Mouse (Mus musculus): ENCODE results near the gene Zfp553. TPM values are rescaled to one million over a fixed set of nuclear protein-coding genes. Genes with fewer than 3 reads are reported as not detected.
A peak's percentile ranks its signal among the peaks of the same experiment; 100 is the strongest.

Gene Zfp553
- polyA plus RNA-seq, 1 experiment from 2014 or later, result 41.8 TPM

- peaks cover 2% of the 10 kb centered on the region; the same call in 1 of the 2 replicates for H3K36me3 ChIP-seq (ENCODE audit: control insufficient read depth, insufficient read depth, low read length)
- ATAC-seq (replicated peaks; ENCODE audit: low FRiP score) (no peak), DNase-seq (ENCODE audit: low spot score) (no peak)
- H3K27ac ChIP-seq (ENCODE audit: low read depth, low read length), result no peak overlapping the region
- no peak overlapping the region for H3K4me2 ChIP-seq (ENCODE audit: low read depth, low read length, severe bottlenecking)
- H3K4me3 ChIP-seq (ENCODE audit: low read depth, low read length), result no peak overlapping the region
- no peaks in the 10 kb centered on the region for H3K4me1 ChIP-seq (replicated peaks; ENCODE audit: control insufficient read depth, insufficient read depth, low read length)
- no peaks in the 10 kb centered on the region for H3K9me3 ChIP-seq (ENCODE audit: control insufficient read depth, low read length)
- no peaks in the 10 kb centered on the region for H3K27me3 ChIP-seq (ENCODE audit: control insufficient read depth, insufficient read depth, low read length)
- H3K9ac ChIP-seq (ENCODE audit: low read length), result no peak overlapping the region
- WGBS, result 87% methylated on average over 6 of the region's 6 CpGs
These were observed 8.2 kb upstream of the Zfp553 start for GRCm38 (mm10) chr7:127224616-127225015.

GRCm38 (mm10) chr7:127225147-127225995, 7.5 kb upstream of the Zfp553 start:
- DNase-seq (ENCODE audit: low spot score) (no peak), ATAC-seq (replicated peaks; ENCODE audit: low FRiP score) (no peak)
- 92% methylated on average over 11 of the region's 11 CpGs for WGBS
- Histone ChIP-seq H3K4me3 (ENCODE audit: low read depth, low read length) (no peak overlapping the region), H3K36me3 (ENCODE audit: control insufficient read depth, insufficient read depth, low read length) (peaks cover 2% of the 10 kb centered on the region; the same call in 1 of the 2 replicates), H3K4me2 (ENCODE audit: low read depth, low read length, severe bottlenecking) (no peak overlapping the region), H3K27me3 (ENCODE audit: control insufficient read depth, insufficient read depth, low read length) (no peaks in the 10 kb centered on the region), H3K27ac (ENCODE audit: low read depth, low read length) (no peak overlapping the region), H3K4me1 (replicated peaks; ENCODE audit: control insufficient read depth, insufficient read depth, low read length) (no peaks in the 10 kb centered on the region), H3K9me3 (ENCODE audit: control insufficient read depth, low read length) (no peaks in the 10 kb centered on the region), H3K9ac (ENCODE audit: low read length) (no peak overlapping the region)

- DNase-seq (ENCODE audit: low spot score), result peak; percentile 84
- H3K4me3 ChIP-seq (ENCODE audit: low read depth, low read length), result no peak overlapping the region
These were observed 4.1 kb upstream of the Zfp553 start for GRCm38 (mm10) chr7:127228615-127229303.

GRCm38 (mm10) chr7:127231376-127231775, 1.5 kb upstream of the Zfp553 start:
- H3K9ac ChIP-seq (ENCODE audit: low read length), result peak overlapping the region; percentile 99
- 69% methylated on average over 3 of the region's 3 CpGs for WGBS
- no peaks in the 10 kb centered on the region; the same call in 1 of the 2 replicates for H3K9me3 ChIP-seq (ENCODE audit: control insufficient read depth, low read length)
- peak overlapping the region; percentile 94 for H3K4me3 ChIP-seq (ENCODE audit: low read depth, low read length)
- ATAC-seq (replicated peaks; ENCODE audit: low FRiP score) (no peak), DNase-seq (ENCODE audit: low spot score) (no peak)
- no peaks in the 10 kb centered on the region for H3K27me3 ChIP-seq (ENCODE audit: control insufficient read depth, insufficient read depth, low read length)
- peak overlapping the region; percentile 99; the same call in 1 of the 2 replicates for H3K27ac ChIP-seq (ENCODE audit: low read depth, low read length)
- H3K4me1 ChIP-seq (replicated peaks; ENCODE audit: control insufficient read depth, insufficient read depth, low read length), result peaks cover 10% of the 10 kb centered on the region; the same call in 1 of the 2 replicates
- peaks cover 16% of the 10 kb centered on the region for H3K36me3 ChIP-seq (ENCODE audit: control insufficient read depth, insufficient read depth, low read length)
- peak overlapping the region; percentile 61 for H3K4me2 ChIP-seq (ENCODE audit: low read depth, low read length, severe bottlenecking)

More at GRCm38 (mm10) chr7:127228615-127229303, 4.1 kb upstream of the Zfp553 start:
- H3K4me2 ChIP-seq (ENCODE audit: low read depth, low read length, severe bottlenecking), result no peak overlapping the region
- no peak overlapping the region for H3K27ac ChIP-seq (ENCODE audit: low read depth, low read length)
- no peak for ATAC-seq (replicated peaks; ENCODE audit: low FRiP score)
- H3K9me3 ChIP-seq (ENCODE audit: control insufficient read depth, low read length), result no peaks in the 10 kb centered on the region
- WGBS, result 65% methylated on average over 4 of the region's 4 CpGs
- no peaks in the 10 kb centered on the region for H3K27me3 ChIP-seq (ENCODE audit: control insufficient read depth, insufficient read depth, low read length)
- peaks cover 2% of the 10 kb centered on the region; the same call in 1 of the 2 replicates for H3K36me3 ChIP-seq (ENCODE audit: control insufficient read depth, insufficient read depth, low read length)
- H3K4me1 ChIP-seq (replicated peaks; ENCODE audit: control insufficient read depth, insufficient read depth, low read length), result peaks cover 5% of the 10 kb centered on the region; the same call in 1 of the 2 replicates
- H3K9ac ChIP-seq (ENCODE audit: low read length), result no peak overlapping the region

- H3K4me1 ChIP-seq (replicated peaks; ENCODE audit: control insufficient read depth, insufficient read depth, low read length), result peaks cover 10% of the 10 kb centered on the region; the same call in 1 of the 2 replicates
- no peaks in the 10 kb centered on the region for H3K27me3 ChIP-seq (ENCODE audit: control insufficient read depth, insufficient read depth, low read length)
- H3K36me3 ChIP-seq (ENCODE audit: control insufficient read depth, insufficient read depth, low read length), result peaks cover 22% of the 10 kb centered on the region
- H3K9me3 ChIP-seq (ENCODE audit: control insufficient read depth, low read length), result no peaks in the 10 kb centered on the region; the same call in 1 of the 2 replicates
- H3K27ac ChIP-seq (ENCODE audit: low read depth, low read length), result peak overlapping the region; percentile 99
- peak overlapping the region; percentile 61 for H3K4me2 ChIP-seq (ENCODE audit: low read depth, low read length, severe bottlenecking)
- WGBS, result 7% methylated on average over 20 of the region's 20 CpGs
- peak overlapping the region; percentile 99 for H3K9ac ChIP-seq (ENCODE audit: low read length)
- ATAC-seq (replicated peaks; ENCODE audit: low FRiP score) (no peak), DNase-seq (ENCODE audit: low spot score) (no peak)
- H3K4me3 ChIP-seq (ENCODE audit: low read depth, low read length), result peak overlapping the region; percentile 94
These were observed 837 bp upstream of the Zfp553 start for GRCm38 (mm10) chr7:127231826-127232621.

GRCm38 (mm10) chr7:127233368-127233749, 498 bp downstream of the Zfp553 start:
- peak overlapping the region; percentile 94 for H3K4me3 ChIP-seq (ENCODE audit: low read depth, low read length)

GRCm38 (mm10) chr7:127233765-127234164, 904 bp downstream of the Zfp553 start:
- WGBS, result 6% methylated on average over 9 of the region's 9 CpGs

More at GRCm38 (mm10) chr7:127233368-127233749, 498 bp downstream of the Zfp553 start:
- Histone ChIP-seq H3K9me3 (ENCODE audit: control insufficient read depth, low read length) (no peaks in the 10 kb centered on the region; the same call in 1 of the 2 replicates), H3K4me1 (replicated peaks; ENCODE audit: control insufficient read depth, insufficient read depth, low read length) (peaks cover 10% of the 10 kb centered on the region; the same call in 1 of the 2 replicates), H3K27me3 (ENCODE audit: control insufficient read depth, insufficient read depth, low read length) (no peaks in the 10 kb centered on the region), H3K36me3 (ENCODE audit: control insufficient read depth, insufficient read depth, low read length) (peaks cover 34% of the 10 kb centered on the region), H3K4me2 (ENCODE audit: low read depth, low read length, severe bottlenecking) (peak overlapping the region; percentile 61), H3K9ac (ENCODE audit: low read length) (peak overlapping the region; percentile 99), H3K27ac (ENCODE audit: low read depth, low read length) (peak overlapping the region; percentile 99)
- ATAC-seq (replicated peaks; ENCODE audit: low FRiP score), result peak; percentile 61
- DNase-seq (ENCODE audit: low spot score), result no peak
- WGBS, result 1% methylated on average over 24 of the region's 27 CpGs

More at GRCm38 (mm10) chr7:127233765-127234164, 904 bp downstream of the Zfp553 start:
- Histone ChIP-seq H3K36me3 (ENCODE audit: control insufficient read depth, insufficient read depth, low read length) (peaks cover 36% of the 10 kb centered on the region), H3K27me3 (ENCODE audit: control insufficient read depth, insufficient read depth, low read length) (no peaks in the 10 kb centered on the region), H3K27ac (ENCODE audit: low read depth, low read length) (peak overlapping the region; percentile 99), H3K9ac (ENCODE audit: low read length) (peak overlapping the region; percentile 99), H3K4me1 (replicated peaks; ENCODE audit: control insufficient read depth, insufficient read depth, low read length) (peaks cover 10% of the 10 kb centered on the region; the same call in 1 of the 2 replicates), H3K4me2 (ENCODE audit: low read depth, low read length, severe bottlenecking) (peak overlapping the region; percentile 61), H3K9me3 (ENCODE audit: control insufficient read depth, low read length) (no peaks in the 10 kb centered on the region; the same call in 1 of the 2 replicates), H3K4me3 (ENCODE audit: low read depth, low read length) (peak overlapping the region; percentile 94)
- DNase-seq (ENCODE audit: low spot score) (no peak), ATAC-seq (replicated peaks; ENCODE audit: low FRiP score) (no peak)

All from forebrain, embryonic 11.5 days (tissue).